In genomic region chr1:184736260-184736659, GRCm38 (mm10) we compare ENCODE assay signal across 16 mouse cellular contexts.
"Had no signal": no experiment of that assay in that cellular context is flagged by ENCODE, and none has a peak within 500 bp of the region (broad histone marks: within the 10 kb centered on the region; RNA-seq: fewer than 3 reads in every experiment).

No protein-coding gene starts in this region.

- H3K9me3 ChIP-seq: neural tube, embryonic 13.5 days; neural tube, embryonic 15.5 days; stomach, embryonic 15.5 days had no signal

- H3K27ac ChIP-seq: neural tube, embryonic 13.5 days; neural tube, embryonic 15.5 days; stomach, embryonic 15.5 days; stomach, postnatal 0 days had no signal

- H3K4me3 ChIP-seq: neural tube, embryonic 13.5 days; neural tube, embryonic 15.5 days; stomach, embryonic 15.5 days had no signal

- DNase-seq: retina, postnatal 1 day; right cerebral cortex, adult 18-20 months; right cerebral cortex, postnatal 14 days; right cerebral cortex, postnatal 25 days; right cerebral cortex, postnatal 4 days; spleen, adult 18-20 months; thymus, adult 18-20 months; thymus, adult 2 months; thymus, postnatal 14 days; thymus, postnatal 25 days; thymus, postnatal 36 days; thymus, postnatal 4 days had no signal

- H3K9ac ChIP-seq: neural tube, embryonic 13.5 days; neural tube, embryonic 15.5 days; stomach, embryonic 15.5 days had no signal

- H3K36me3 ChIP-seq: neural tube, embryonic 13.5 days; neural tube, embryonic 15.5 days; stomach, embryonic 15.5 days had no signal

- H3K4me2 ChIP-seq: neural tube, embryonic 13.5 days; neural tube, embryonic 15.5 days; stomach, embryonic 15.5 days had no signal
